Mouse (Mus musculus): ENCODE results near the gene Cdc6. TPM values are rescaled to one million over a fixed set of nuclear protein-coding genes. Genes with fewer than 3 reads are reported as not detected.
"Not testable (repeated sequence)": the region's sequence is repeated elsewhere in the genome, so short reads cannot be mapped to it uniquely, and the experiment has no call there.

Gene Cdc6
- total RNA-seq, 2 experiments from 2014 or later = 0.52 to 0.64 TPM

- Histone ChIP-seq H3K4me3 (peak overlapping the region; percentile 3; the same call in 1 of the 2 replicates), H3K27ac (peak overlapping the region; percentile 36; the same call in 1 of the 2 replicates)
- no peak for DNase-seq (ENCODE audit: low spot score in 2 of 2)
- TF ChIP-seq CTCF (conservative IDR thresholded peaks at IDR 0.05) = no peak
Observed at GRCm38 (mm10) chr11:98929503-98929902, 21.9 kb downstream of the Cdc6 start.

GRCm38 (mm10) chr11:98930127-98930601 lies 22.6 kb downstream of the Cdc6 start:
- peak overlapping the region; percentile 59; the same call in 1 of the 2 replicates for H3K27ac ChIP-seq
- no peak overlapping the region for H3K4me3 ChIP-seq
- no peak for TF ChIP-seq CTCF (conservative IDR thresholded peaks at IDR 0.05)
- DNase-seq (ENCODE audit: low spot score in 2 of 2) = no peak

GRCm38 (mm10) chr11:98930773-98931512 lies 23.3 kb downstream of the Cdc6 start:
- no peak for TF ChIP-seq CTCF (conservative IDR thresholded peaks at IDR 0.05)
- Histone ChIP-seq H3K27ac (peak overlapping the region; percentile 59), H3K4me3 (no peak overlapping the region)
- DNase-seq (ENCODE audit: low spot score in 2 of 2) = no peak

- DNase-seq (ENCODE audit: low spot score in 2 of 2) = no peak
- 0 out of 2 replicates have a peak overlapping the region, but pooled peaks have one; percentile 59 for H3K27ac ChIP-seq
- no peak overlapping the region for H3K4me3 ChIP-seq
- peak; percentile 52 for TF ChIP-seq CTCF (conservative IDR thresholded peaks at IDR 0.05)
Observed at GRCm38 (mm10) chr11:98931513-98932292, 24.1 kb downstream of the Cdc6 start.

- no peak overlapping the region for H3K4me3 ChIP-seq
- no peak overlapping the region for H3K27ac ChIP-seq
- no peak for TF ChIP-seq CTCF (conservative IDR thresholded peaks at IDR 0.05)
- no peak for DNase-seq (ENCODE audit: low spot score in 2 of 2)
Observed at GRCm38 (mm10) chr11:98932293-98933091, 24.9 kb downstream of the Cdc6 start.

GRCm38 (mm10) chr11:98933151-98933550 lies 25.6 kb downstream of the Cdc6 start:
- peak; percentile 76 for TF ChIP-seq CTCF (conservative IDR thresholded peaks at IDR 0.05)
- H3K4me3 ChIP-seq = no peak overlapping the region
- no peak overlapping the region for H3K27ac ChIP-seq
- DNase-seq (ENCODE audit: low spot score in 2 of 2) = peak in 1 of 2 experiments; percentile 45

GRCm38 (mm10) chr11:98933847-98934246 lies 26.2 kb downstream of the Cdc6 start:
- DNase-seq (ENCODE audit: low spot score in 2 of 2); H3K27ac ChIP-seq; H3K4me3 ChIP-seq: not testable (repeated sequence)

GRCm38 (mm10) chr11:98934367-98934766 lies 26.8 kb downstream of the Cdc6 start:
- no peak for TF ChIP-seq CTCF (conservative IDR thresholded peaks at IDR 0.05)
- Histone ChIP-seq H3K4me3 (no peak overlapping the region), H3K27ac (no peak overlapping the region)
- DNase-seq (ENCODE audit: low spot score in 2 of 2) = no peak

GRCm38 (mm10) chr11:98935123-98935522 lies 27.5 kb downstream of the Cdc6 start:
- no peak for DNase-seq (ENCODE audit: low spot score in 2 of 2)
- no peak overlapping the region for H3K27ac ChIP-seq

GRCm38 (mm10) chr11:98936170-98936569 lies 28.6 kb downstream of the Cdc6 start:
- Histone ChIP-seq H3K4me3 (peak overlapping the region; percentile 20; the same call in 1 of the 2 replicates), H3K27ac (peak overlapping the region; percentile 24; the same call in 1 of the 2 replicates)
- no peak for DNase-seq (ENCODE audit: low spot score in 2 of 2)
- TF ChIP-seq CTCF (conservative IDR thresholded peaks at IDR 0.05) = no peak

More at GRCm38 (mm10) chr11:98935123-98935522, 27.5 kb downstream of the Cdc6 start:
- H3K4me3 ChIP-seq = no peak overlapping the region
- no peak for TF ChIP-seq CTCF (conservative IDR thresholded peaks at IDR 0.05)

- peak overlapping the region; percentile 63 for H3K4me3 ChIP-seq
- no peak for DNase-seq (ENCODE audit: low spot score in 2 of 2)
- TF ChIP-seq CTCF (conservative IDR thresholded peaks at IDR 0.05) = no peak
- H3K27ac ChIP-seq = peak overlapping the region; percentile 24; the same call in 1 of the 2 replicates
Observed at GRCm38 (mm10) chr11:98936606-98937409, 29.2 kb downstream of the Cdc6 start.
